Mouse (Mus musculus) cerebellum, adult 2 months (tissue): ENCODE measurements around the gene Ephx1. TPM values are rescaled to one million over a fixed set of nuclear protein-coding genes. Genes with fewer than 3 reads are reported as not detected.

Experiments
- DNase-seq, 2 experiments: peaks; one replicate each; pipeline ENCODE4 v3.0.0; 2021
- H3K27ac ChIP-seq: fragments of 200-500 bp; 2 replicates; pipeline ENCODE4 v1.5.1; 2012; ENCODE audit warnings: low read length, control low read depth, inconsistent platforms; ENCODE audit not compliant: insufficient read depth
- H3K27me3 ChIP-seq: fragments of 200-500 bp; 2 replicates; pipeline ENCODE4 v1.6.1; 2012; ENCODE audit warnings: inconsistent platforms, mild to moderate bottlenecking, low read length, moderate library complexity; ENCODE audit not compliant: control insufficient read depth, insufficient read depth
- H3K4me1 ChIP-seq: fragments of 200-500 bp; 2 replicates; pipeline ENCODE4 v1.6.1; 2011; ENCODE audit warnings: low read length; ENCODE audit not compliant: control insufficient read depth, insufficient read depth
- H3K4me3 ChIP-seq: fragments of 200-500 bp; replicated peaks from 2 replicates; pipeline ENCODE3; 2011; ENCODE audit warnings: mild to moderate bottlenecking, low read depth, low read length, control low read depth; ENCODE audit not compliant: insufficient read depth
- CTCF ChIP-seq: fragments of 200-500 bp; IDR thresholded peaks from 2 replicates; pipeline ENCODE4 v1.5.1; 2011; ENCODE audit warnings: low read depth, mild to moderate bottlenecking, control low read depth, low read length, moderate library complexity, borderline replicate concordance; ENCODE audit not compliant: insufficient read depth
- POLR2A ChIP-seq: fragments of 200-500 bp; IDR thresholded peaks from 2 replicates; pipeline ENCODE4 v1.6.1; 2011; ENCODE audit warnings: low read length, control low read depth, borderline replicate concordance; ENCODE audit not compliant: insufficient read depth
- WGBS: fragments of 180-500 bp; shearing (Covaris S2); methylation state at CpG from one replicate; pipeline ENCODE4 v1.1.7; 2018; 5-methylcytosine and 5-hydroxymethylcytosine counted together
- polyA plus RNA-seq: library from polyadenylated mRNA; depleted of rRNA; stranded (reverse); fragments of >200 nt; gene quantifications from 2 replicates; pipeline ENCODE4 v1.2.3, GENCODE M21; 2012; rRNA removed

The Ephx1 gene
- polyA plus RNA-seq, 1 experiment: 54.8 TPM

- no peak for TF ChIP-seq POLR2A
- no peak for TF ChIP-seq CTCF
- no peaks in the 10 kb centered on the region for H3K27me3 ChIP-seq
- H3K4me3 ChIP-seq: no peak overlapping the region
- 77% methylated on average over 4 of the region's 4 CpGs for WGBS
- no peak overlapping the region for H3K27ac ChIP-seq
- DNase-seq: no peak
- H3K4me1 ChIP-seq: no peaks in the 10 kb centered on the region
Observed at GRCm38 (mm10) chr1:180926286-180926685, 94.4 kb downstream of the Ephx1 start.

Other genes starting within 250 kb of the Ephx1 start
- gene H3f3a, start 207.0 kb downstream of the Ephx1 start, polyA plus RNA-seq: 463 and 518 TPM in 2 replicates
- gene Sde2, start 169.8 kb downstream of the Ephx1 start, polyA plus RNA-seq: 16.8 and 17.7 TPM in 2 replicates
- 0.18 TPM in 1 of 2 replicates, not detected in the other for gene Lefty2, start 127.8 kb downstream of the Ephx1 start, polyA plus RNA-seq
- 40.2 and 46.8 TPM in 2 replicates for gene Pycr2, start 116.6 kb downstream of the Ephx1 start, polyA plus RNA-seq
- 3.6 and 3.7 TPM in 2 replicates for gene Lefty1, start 85.9 kb downstream of the Ephx1 start, polyA plus RNA-seq
- gene Tmem63a, start 78.6 kb downstream of the Ephx1 start, polyA plus RNA-seq: 87.8 and 117 TPM in 2 replicates
- gene 9130409I23Rik, start 30.3 kb upstream of the Ephx1 start, polyA plus RNA-seq: 0.05 TPM in 1 of 2 replicates, not detected in the other
- gene Nvl, start 123.3 kb upstream of the Ephx1 start, polyA plus RNA-seq: 52.6 and 61.5 TPM in 2 replicates
- gene Cnih4, start 123.8 kb upstream of the Ephx1 start, polyA plus RNA-seq: 31.2 and 32.4 TPM in 2 replicates
- gene Wdr26, start 191.1 kb upstream of the Ephx1 start, polyA plus RNA-seq: 47.0 and 47.8 TPM in 2 replicates